Comparison of ENCODE assay signal across 8 mouse cellular contexts in genomic region chr9:41191651-41192210, GRCm38 (mm10). TPM values are rescaled to one million over a fixed set of nuclear protein-coding genes. Genes with fewer than 3 reads are reported as not detected.
DNase-seq lines count a peak whose midpoint lies in the region; ATAC-seq lines count a peak whose summit lies in the region.

No protein-coding gene starts in this region.

- no peaks in the 10 kb centered on the region; the same call in 1 of the 2 replicates for H3K4me1 ChIP-seq in hindbrain, embryonic 14.5 days (replicated peaks; ENCODE audit: control insufficient read depth, insufficient read depth, low read length)
- no peaks in the 10 kb centered on the region; the same call in 1 of the 2 replicates for H3K4me1 ChIP-seq in hindbrain, embryonic 16.5 days (ENCODE audit: control insufficient read depth, insufficient read depth, low read depth, low read length)

- H3K4me3 ChIP-seq in hindbrain, embryonic 14.5 days (replicated peaks; ENCODE audit: low read length), result no peak overlapping the region
- no peak overlapping the region for H3K4me3 ChIP-seq in hindbrain, embryonic 16.5 days (ENCODE audit: low read length)

- 67% methylated on average over 9 of the region's 9 CpGs for WGBS in hindbrain, embryonic 14.5 days
- WGBS in hindbrain, embryonic 16.5 days, result 64% methylated on average over 9 of the region's 9 CpGs

- H3K36me3 ChIP-seq in hindbrain, embryonic 14.5 days (replicated peaks; ENCODE audit: control insufficient read depth, insufficient read depth), result no peaks in the 10 kb centered on the region
- H3K36me3 ChIP-seq in hindbrain, embryonic 16.5 days (ENCODE audit: control insufficient read depth, insufficient read depth, low read length), result no peaks in the 10 kb centered on the region

- H3K27ac ChIP-seq in hindbrain, embryonic 14.5 days, result 0 out of 2 replicates have a peak overlapping the region, but pooled peaks have one; percentile 34
- no peak overlapping the region; the same call in 1 of the 2 replicates for H3K27ac ChIP-seq in hindbrain, embryonic 16.5 days (ENCODE audit: low read depth, low read length)

- ATAC-seq in hindbrain, embryonic 14.5 days (ENCODE audit: low FRiP score), result no peak
- ATAC-seq in hindbrain, embryonic 16.5 days, result no peak

- no peak overlapping the region for H3K4me2 ChIP-seq in hindbrain, embryonic 14.5 days (replicated peaks)
- no peak overlapping the region for H3K4me2 ChIP-seq in hindbrain, embryonic 16.5 days (ENCODE audit: low read length)

- no peaks in the 10 kb centered on the region for H3K27me3 ChIP-seq in hindbrain, embryonic 14.5 days (ENCODE audit: control insufficient read depth, insufficient read depth, low read length)
- H3K27me3 ChIP-seq in hindbrain, embryonic 16.5 days (replicated peaks; ENCODE audit: control insufficient read depth, insufficient read depth, low read length), result no peaks in the 10 kb centered on the region

- no peak overlapping the region for H3K9ac ChIP-seq in hindbrain, embryonic 14.5 days
- H3K9ac ChIP-seq in hindbrain, embryonic 16.5 days (ENCODE audit: low read depth, low read length), result no peak overlapping the region

- no peaks in the 10 kb centered on the region for H3K9me3 ChIP-seq in hindbrain, embryonic 14.5 days (ENCODE audit: control insufficient read depth, low read length)
- no peaks in the 10 kb centered on the region for H3K9me3 ChIP-seq in hindbrain, embryonic 16.5 days (ENCODE audit: control insufficient read depth, low read length)

- no peak for DNase-seq in hindbrain, embryonic 14.5 days (ENCODE audit: low spot score)
- DNase-seq in right cerebral cortex, postnatal 25 days, result peak; percentile 40
- DNase-seq in right cerebral cortex, postnatal 4 days, result no peak
- peak; percentile 56 to 61 for DNase-seq in layer of hippocampus, postnatal 36 days
- no peak for DNase-seq in testis, postnatal 10 days (ENCODE audit: low spot score)
- DNase-seq in MN1 (ENCODE audit: low spot score), result no peak
- DNase-seq in lung, postnatal 36 days, result no peak

RNA-seq across cellular contexts. Expression of gene Ubash3b, which starts 30.2 kb away (rescaled TPM):
- 27.6 and 32.1 TPM in 2 replicates for polyA plus RNA-seq in hindbrain, embryonic 14.5 days (2014; fragmentation: Nextera tagmentation; extraction: Ambion mirVana)
- 25.4 and 29.7 TPM in 2 replicates for polyA plus RNA-seq in hindbrain, embryonic 16.5 days (2015; fragmentation: Nextera tagmentation; extraction: Ambion mirVana)
- total RNA-seq in layer of hippocampus, postnatal 36 days (2021), result 10 to 100 TPM; 27.9 to 28.1 TPM

Comparison
In these comparisons a context has a peak if more than half of its experiments do, and no peak if none do; other contexts are left out.
1. DNase-seq: peak in right cerebral cortex, postnatal 25 days (single experiment) and layer of hippocampus, postnatal 36 days (2 of 2); none in hindbrain, embryonic 14.5 days (single experiment), right cerebral cortex, postnatal 4 days (single experiment), testis, postnatal 10 days (single experiment), MN1 (single experiment) and lung, postnatal 36 days (single experiment).